Mouse (Mus musculus): ENCODE data around the gene Mex3b. TPM values are rescaled to one million over a fixed set of nuclear protein-coding genes. Genes with fewer than 3 reads are reported as not detected.

Gene Mex3b
- polyA plus RNA-seq, 1 experiment from 2014 or later = 51.2 TPM

DNA sequence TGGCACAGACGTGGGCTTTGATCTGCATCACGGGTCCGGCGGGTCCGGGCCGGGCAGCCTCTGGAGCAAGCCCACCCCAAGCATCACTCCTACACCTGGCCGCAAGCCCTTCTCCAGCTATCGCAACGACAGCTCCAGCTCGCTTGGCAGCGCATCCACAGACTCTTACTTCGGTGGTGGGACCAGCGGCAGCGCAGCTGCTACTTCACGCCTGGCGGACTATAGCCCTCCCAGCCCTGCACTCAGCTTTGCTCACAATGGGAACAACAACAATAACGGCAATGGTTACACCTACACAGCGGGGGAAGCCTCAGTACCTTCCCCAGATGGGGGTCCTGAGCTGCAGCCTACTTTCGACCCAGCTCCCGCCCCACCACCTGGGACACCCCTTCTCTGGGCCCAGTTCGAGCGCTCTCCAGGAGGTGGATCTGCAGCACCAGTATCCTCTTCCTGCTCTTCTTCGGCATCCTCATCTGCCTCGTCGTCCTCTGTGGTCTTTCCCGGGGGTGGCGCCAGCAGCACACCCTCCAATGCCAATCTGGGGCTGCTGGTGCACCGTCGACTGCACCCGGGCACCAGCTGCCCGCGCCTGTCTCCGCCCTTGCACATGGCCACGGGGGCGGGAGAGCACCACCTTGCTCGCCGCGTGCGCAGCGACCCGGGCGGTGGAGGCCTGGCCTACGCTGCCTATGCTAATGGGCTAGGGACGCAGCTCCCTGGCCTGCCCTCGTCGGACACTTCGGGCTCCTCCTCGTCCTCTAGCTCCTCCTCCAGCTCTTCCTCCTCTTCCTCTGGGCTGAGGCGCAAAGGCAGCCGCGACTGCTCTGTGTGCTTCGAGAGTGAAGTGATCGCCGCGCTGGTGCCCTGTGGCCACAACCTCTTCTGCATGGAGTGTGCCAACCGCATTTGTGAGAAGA lies 2.4 kb downstream of the Mex3b start:
- under 1% methylated on average over 56 of the region's 56 CpGs for WGBS
- peak overlapping the region; percentile 100 for H3K27ac ChIP-seq (replicated peaks)
- peak overlapping the region; percentile 84 for H3K4me2 ChIP-seq (replicated peaks)
- no peaks in the 10 kb centered on the region for H3K27me3 ChIP-seq
- H3K4me3 ChIP-seq = peak overlapping the region; percentile 98
- H3K4me1 ChIP-seq = peaks cover 26% of the 10 kb centered on the region
- H3K9ac ChIP-seq (replicated peaks) = peak overlapping the region; percentile 100
- H3K36me3 ChIP-seq = peaks cover 17% of the 10 kb centered on the region; the same call in 1 of the 2 replicates
- no peaks in the 10 kb centered on the region for H3K9me3 ChIP-seq
- ATAC-seq (replicated peaks) = no peak

DNA sequence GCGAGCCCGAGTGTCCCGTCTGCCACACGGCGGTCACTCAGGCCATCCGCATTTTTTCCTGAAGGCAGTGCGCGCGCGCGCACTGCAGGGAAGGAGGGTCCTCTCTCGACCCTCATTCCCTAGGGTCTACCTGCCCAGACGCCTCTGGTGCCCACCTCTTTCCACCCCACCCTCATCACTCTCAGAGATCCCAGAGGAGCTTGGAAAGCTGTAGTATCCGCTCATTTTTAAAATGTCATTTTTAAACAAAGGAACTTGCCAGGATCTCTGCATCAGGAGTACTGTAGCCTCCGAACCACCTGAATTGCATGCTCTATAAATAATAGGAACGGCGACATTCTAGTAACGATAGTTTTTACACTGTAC lies 3.0 kb downstream of the Mex3b start:
- H3K4me3 ChIP-seq = peak overlapping the region; percentile 98
- no peaks in the 10 kb centered on the region for H3K27me3 ChIP-seq
- peak overlapping the region; percentile 84 for H3K4me2 ChIP-seq (replicated peaks)
- peak overlapping the region; percentile 100 for H3K27ac ChIP-seq (replicated peaks)
- peaks cover 20% of the 10 kb centered on the region for H3K4me1 ChIP-seq
- H3K9me3 ChIP-seq = no peaks in the 10 kb centered on the region
- H3K9ac ChIP-seq (replicated peaks) = peak overlapping the region; percentile 100
- ATAC-seq (replicated peaks) = no peak
- 8% methylated on average over 18 of the region's 18 CpGs for WGBS
- H3K36me3 ChIP-seq = peaks cover 17% of the 10 kb centered on the region; the same call in 1 of the 2 replicates

- Histone ChIP-seq H3K4me3 (no peak overlapping the region), H3K4me1 (peaks cover 20% of the 10 kb centered on the region), H3K9ac (replicated peaks) (no peak overlapping the region), H3K9me3 (no peaks in the 10 kb centered on the region), H3K27me3 (no peaks in the 10 kb centered on the region), H3K4me2 (replicated peaks) (no peak overlapping the region), H3K27ac (replicated peaks) (no peak overlapping the region), H3K36me3 (peaks cover 3% of the 10 kb centered on the region; the same call in 1 of the 2 replicates)
- ATAC-seq (replicated peaks) = no peak
- 63% methylated on average over 4 of the region's 5 CpGs for WGBS
Observed at GRCm38 (mm10) chr7:82876551-82876950, 9.4 kb downstream of the Mex3b start.

GRCm38 (mm10) chr7:82880016-82880415 lies 12.9 kb downstream of the Mex3b start:
- Histone ChIP-seq H3K27ac (replicated peaks) (no peak overlapping the region), H3K27me3 (no peaks in the 10 kb centered on the region), H3K4me3 (no peak overlapping the region), H3K36me3 (no peaks in the 10 kb centered on the region), H3K9ac (replicated peaks) (no peak overlapping the region), H3K4me2 (replicated peaks) (no peak overlapping the region), H3K4me1 (no peaks in the 10 kb centered on the region), H3K9me3 (no peaks in the 10 kb centered on the region)
- no peak for ATAC-seq (replicated peaks)
- WGBS = 92% methylated on average over 5 of the region's 5 CpGs

DNA sequence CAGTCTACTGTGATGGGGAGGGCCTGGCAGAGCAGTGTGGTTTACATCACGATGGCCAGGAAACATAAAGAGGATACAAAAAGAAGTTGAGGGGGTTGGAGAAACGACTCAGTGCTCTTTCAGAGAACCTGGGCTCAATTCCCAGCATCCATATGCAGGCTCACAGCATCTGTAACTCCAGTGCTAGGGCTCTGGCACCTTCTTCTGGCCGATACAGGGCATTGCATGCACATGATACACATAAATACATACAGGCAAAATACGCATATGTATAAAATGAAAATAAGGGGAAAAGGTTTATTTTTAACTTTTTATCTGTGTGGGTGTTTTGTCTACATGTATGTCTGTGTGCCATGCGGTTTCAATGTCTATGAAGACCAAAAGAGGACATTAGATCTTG lies 13.6 kb downstream of the Mex3b start:
- Histone ChIP-seq H3K9ac (replicated peaks) (no peak overlapping the region), H3K36me3 (no peaks in the 10 kb centered on the region), H3K27me3 (no peaks in the 10 kb centered on the region), H3K4me3 (no peak overlapping the region), H3K9me3 (no peaks in the 10 kb centered on the region), H3K4me1 (no peaks in the 10 kb centered on the region), H3K27ac (replicated peaks) (no peak overlapping the region), H3K4me2 (replicated peaks) (no peak overlapping the region)
- 84% methylated on average over 5 of the region's 5 CpGs for WGBS
- ATAC-seq (replicated peaks) = no peak

GRCm38 (mm10) chr7:82890317-82890850 lies 23.3 kb downstream of the Mex3b start:
- H3K9me3 ChIP-seq = no peaks in the 10 kb centered on the region
- H3K4me2 ChIP-seq (replicated peaks) = no peak overlapping the region
- H3K4me3 ChIP-seq = no peak overlapping the region
- no peaks in the 10 kb centered on the region for H3K4me1 ChIP-seq
- no peak overlapping the region for H3K27ac ChIP-seq (replicated peaks)
- WGBS = 87% methylated on average over 6 of the region's 6 CpGs
- H3K27me3 ChIP-seq = no peaks in the 10 kb centered on the region
- no peak for ATAC-seq (replicated peaks)
- H3K36me3 ChIP-seq = no peaks in the 10 kb centered on the region
- H3K9ac ChIP-seq (replicated peaks) = no peak overlapping the region

DNA sequence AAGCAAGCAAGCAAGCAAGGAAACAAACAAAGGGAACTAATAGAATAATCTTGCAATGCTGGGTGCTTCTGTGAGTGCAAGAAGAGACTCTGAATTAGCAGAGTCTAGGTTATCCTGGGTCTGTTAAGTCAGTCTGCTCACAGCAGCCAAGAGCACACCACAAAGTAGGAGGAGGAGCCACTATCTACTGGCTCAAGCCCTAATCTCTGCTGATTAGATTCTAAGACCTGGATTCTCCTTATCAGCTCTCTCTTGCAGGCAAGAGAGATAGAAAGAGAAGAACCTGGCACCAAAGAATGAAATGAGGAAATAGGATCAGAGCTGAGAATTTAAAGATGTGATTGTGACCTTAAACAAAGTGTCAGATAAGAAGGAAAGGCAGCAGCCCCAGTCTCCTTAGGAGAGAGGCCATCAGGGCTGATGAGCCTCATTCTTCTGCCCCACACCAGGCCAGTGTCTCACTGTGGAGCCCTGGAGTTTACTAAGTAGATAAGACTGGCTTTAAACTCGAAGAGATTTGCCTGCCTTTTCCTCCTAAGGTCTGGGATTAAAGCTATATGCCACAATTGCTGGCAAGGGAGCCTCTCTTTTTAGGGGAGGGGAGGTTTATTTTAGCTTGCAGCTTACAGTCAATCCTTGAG lies 23.9 kb downstream of the Mex3b start:
- Histone ChIP-seq H3K4me2 (replicated peaks) (no peak overlapping the region), H3K4me1 (no peaks in the 10 kb centered on the region), H3K36me3 (no peaks in the 10 kb centered on the region), H3K9me3 (no peaks in the 10 kb centered on the region), H3K27me3 (no peaks in the 10 kb centered on the region), H3K4me3 (no peak overlapping the region), H3K27ac (replicated peaks) (no peak overlapping the region), H3K9ac (replicated peaks) (no peak overlapping the region)
- no peak for ATAC-seq (replicated peaks)
- 10% methylated on average over 1 of the region's 1 CpGs for WGBS

DNA sequence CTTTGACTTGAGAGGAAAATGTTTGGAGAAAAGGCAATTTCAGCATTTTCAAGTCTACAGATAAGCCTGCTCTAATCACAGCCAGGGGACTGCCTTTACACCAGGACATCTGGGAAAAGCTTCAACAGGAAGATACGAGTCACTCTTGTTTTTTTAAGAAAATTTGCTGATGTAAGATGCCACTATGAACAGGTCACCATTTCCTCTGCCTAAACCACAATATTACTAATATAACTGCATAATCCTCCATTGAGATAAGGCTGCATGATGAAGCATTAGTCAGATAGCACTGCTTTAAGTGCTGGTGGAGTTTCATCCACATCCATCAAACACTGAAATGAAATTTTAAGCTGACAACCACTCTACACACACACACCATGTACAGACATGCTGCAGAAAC lies 27.2 kb downstream of the Mex3b start:
- Histone ChIP-seq H3K9me3 (no peaks in the 10 kb centered on the region), H3K4me1 (no peaks in the 10 kb centered on the region), H3K27me3 (no peaks in the 10 kb centered on the region), H3K4me2 (replicated peaks) (no peak overlapping the region), H3K9ac (replicated peaks) (no peak overlapping the region), H3K27ac (replicated peaks) (no peak overlapping the region), H3K4me3 (no peak overlapping the region), H3K36me3 (no peaks in the 10 kb centered on the region)
- ATAC-seq (replicated peaks) = no peak
- WGBS = 90% methylated on average over 1 of the region's 1 CpGs

- H3K27me3 ChIP-seq = no peaks in the 10 kb centered on the region
- no peak overlapping the region for H3K4me3 ChIP-seq
- H3K27ac ChIP-seq (replicated peaks) = no peak overlapping the region
- H3K36me3 ChIP-seq = no peaks in the 10 kb centered on the region
- H3K9ac ChIP-seq (replicated peaks) = no peak overlapping the region
- 85% methylated on average over 2 of the region's 2 CpGs for WGBS
- H3K4me1 ChIP-seq = no peaks in the 10 kb centered on the region
- no peak for ATAC-seq (replicated peaks)
- H3K4me2 ChIP-seq (replicated peaks) = no peak overlapping the region
- H3K9me3 ChIP-seq = no peaks in the 10 kb centered on the region
Observed at GRCm38 (mm10) chr7:82895606-82896005, 28.5 kb downstream of the Mex3b start.

- H3K4me1 ChIP-seq = no peaks in the 10 kb centered on the region
- H3K9ac ChIP-seq (replicated peaks) = no peak overlapping the region
- H3K4me2 ChIP-seq (replicated peaks) = no peak overlapping the region
- no peaks in the 10 kb centered on the region for H3K9me3 ChIP-seq
- H3K36me3 ChIP-seq = no peaks in the 10 kb centered on the region
- no peaks in the 10 kb centered on the region for H3K27me3 ChIP-seq
- ATAC-seq (replicated peaks) = no peak
- no peak overlapping the region for H3K4me3 ChIP-seq
- 17% methylated on average over 3 of the region's 3 CpGs for WGBS
- no peak overlapping the region for H3K27ac ChIP-seq (replicated peaks)
Observed at GRCm38 (mm10) chr7:82896750-82897149, 29.6 kb downstream of the Mex3b start.

- Histone ChIP-seq H3K9ac (replicated peaks) (no peak overlapping the region), H3K36me3 (no peaks in the 10 kb centered on the region), H3K4me2 (replicated peaks) (no peak overlapping the region), H3K4me3 (no peak overlapping the region), H3K27ac (replicated peaks) (no peak overlapping the region), H3K4me1 (no peaks in the 10 kb centered on the region), H3K27me3 (no peaks in the 10 kb centered on the region), H3K9me3 (no peaks in the 10 kb centered on the region)
- no peak for ATAC-seq (replicated peaks)
- 79% methylated on average over 8 of the region's 8 CpGs for WGBS
Observed at GRCm38 (mm10) chr7:82899459-82900297, 32.5 kb downstream of the Mex3b start.

DNA sequence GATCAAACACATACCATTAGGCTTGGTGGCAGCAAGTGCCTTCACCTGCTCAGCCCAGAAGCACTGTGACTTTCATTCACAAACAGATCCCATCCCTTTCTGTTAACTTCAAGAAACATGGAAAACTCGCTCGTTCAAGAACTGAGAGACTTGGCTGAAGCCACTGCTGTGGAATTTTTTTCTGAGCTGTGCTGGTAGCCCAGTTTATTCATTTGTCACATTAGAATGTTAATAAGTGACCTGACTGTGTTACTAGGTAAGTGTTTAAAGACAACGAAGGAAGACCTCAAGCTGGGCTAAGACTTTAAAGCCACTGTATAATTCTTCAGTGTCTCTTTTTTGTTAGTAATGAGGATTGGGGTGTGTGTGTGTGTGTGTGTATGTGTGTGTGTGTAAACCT lies 35.9 kb downstream of the Mex3b start:
- no peak overlapping the region for H3K9ac ChIP-seq (replicated peaks)
- no peak overlapping the region for H3K27ac ChIP-seq (replicated peaks)
- H3K36me3 ChIP-seq = no peaks in the 10 kb centered on the region
- H3K9me3 ChIP-seq = no peaks in the 10 kb centered on the region
- no peak for ATAC-seq (replicated peaks)
- peaks cover 4% of the 10 kb centered on the region; the same call in 1 of the 2 replicates for H3K4me1 ChIP-seq
- no peaks in the 10 kb centered on the region for H3K27me3 ChIP-seq
- H3K4me2 ChIP-seq (replicated peaks) = no peak overlapping the region
- H3K4me3 ChIP-seq = no peak overlapping the region
- WGBS = 74% methylated on average over 3 of the region's 3 CpGs
